Mouse (Mus musculus) Patski (cell line): ENCODE data around the gene Eml2. TPM values are rescaled to one million over a fixed set of nuclear protein-coding genes. Genes with fewer than 3 reads are reported as not detected.

Source experiments
- ATAC-seq: fragments of 100-300 bp; one replicate; pipeline ENCODE4 v1.8.0; 2021
- CTCF ChIA-PET: fragments of 350-600 bp; sonication (Branson Sonifier 250); formaldehyde crosslinking; loops from one replicate; lab custom pipeline; 2022; ENCODE audit warnings: inconsistent platforms; lab: Charles Lee
- POLR2A ChIA-PET: fragments of 350-600 bp; sonication (Branson Sonifier 250); formaldehyde crosslinking; loops from one replicate; lab custom pipeline; 2022; ENCODE audit warnings: antibody characterized with exemption, inconsistent platforms; lab: Charles Lee
- DNase-seq: peaks from one replicate; pipeline ENCODE4 v3.0.0-alpha.2; 2011; ENCODE audit warnings: low read depth, low spot score
- H3K27me3 ChIP-seq: fragments of 371-371 bp; one replicate; pipeline ENCODE4 v1.5.1; 2021
- CTCF ChIP-seq: fragments of 100-300 bp; IDR thresholded peaks from one replicate; pipeline ENCODE4 v1.5.1; 2021
- in situ Hi-C: fragments of 300-500 bp; cut with MboI; formaldehyde crosslinking; loops from 3 replicates; pipeline ENCODE4 v1.11.1; 2018; ENCODE audit warnings: low pct_unique_long_range_greater_than_20kb, mixed read lengths
- polyA plus RNA-seq: library from polyadenylated mRNA; unstranded; gene quantifications from one replicate; pipeline ENCODE4 v1.2.3, GENCODE M21; 2021

The Eml2 gene
- polyA plus RNA-seq, 1 experiment from 2014 or later: 73.6 TPM

DNA sequence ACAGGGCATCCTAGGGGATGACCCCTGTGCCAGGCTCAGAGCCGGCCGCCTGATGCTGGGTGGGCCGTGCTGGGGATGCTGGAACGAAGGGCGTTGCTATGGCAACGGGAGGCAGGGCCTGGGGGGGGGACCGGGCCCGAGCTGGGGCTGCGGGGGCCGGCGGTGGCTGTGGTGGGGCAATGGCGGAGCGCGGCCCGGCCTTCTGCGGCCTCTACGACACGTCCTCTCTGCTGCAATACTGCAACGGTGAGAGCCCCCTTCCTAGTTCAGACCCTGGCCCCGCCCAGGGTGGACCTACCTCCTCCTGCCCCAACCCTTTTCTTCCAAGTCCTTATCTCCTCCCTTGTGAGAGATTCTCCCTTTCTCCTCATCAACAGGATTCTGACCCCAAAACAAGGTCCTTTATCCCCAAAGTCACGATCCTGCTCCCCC is 311 bp downstream of the Eml2 start:
- no peak for TF ChIP-seq CTCF
- ChIA-PET CTCF (interaction anchor here (1.2 to 4.5 kb wide), 3 partner anchors 13 to 33 kb away, joined by 4 to 30 read pairs (median 25); no protein-coding TSS in a partner anchor), POLR2A (interaction anchor here (0.6 kb wide), 1 partner anchor 119 kb away, joined by 3 read pairs; no protein-coding TSS in a partner anchor)
- in situ Hi-C loops: no loop called here
- no peak for DNase-seq
- H3K27me3 ChIP-seq: no peaks in the 10 kb centered on the region
- no peak for ATAC-seq

GRCm38 (mm10) chr7:19177216-19177615 is 995 bp downstream of the Eml2 start:
- DNase-seq (no peak), ATAC-seq (no peak)
- no peaks in the 10 kb centered on the region for H3K27me3 ChIP-seq
- TF ChIP-seq CTCF: no peak
- CTCF ChIA-PET: interaction anchor here (1.2 to 4.5 kb wide), 7 partner anchors 14 to 123 kb away, joined by 3 to 30 read pairs (median 4); no protein-coding TSS in a partner anchor
- in situ Hi-C loops: no loop called here
- POLR2A ChIA-PET: no interaction called here

- ChIA-PET POLR2A (interaction anchor here (1.2 kb wide), 1 partner anchor 31 kb away, joined by 6 read pairs; no protein-coding TSS in a partner anchor), CTCF (interaction anchor here (0.9 to 4.5 kb wide), 17 partner anchors 12 to 178 kb away, joined by 3 to 30 read pairs (median 4); partner anchors contain the start of genes Gipr, Ppm1n and Snrpd2)
- ATAC-seq: no peak
- in situ Hi-C loops: no loop called here
- no peak for TF ChIP-seq CTCF
- no peak for DNase-seq
- no peaks in the 10 kb centered on the region for H3K27me3 ChIP-seq
Measured at GRCm38 (mm10) chr7:19178035-19178434, 1.8 kb downstream of the Eml2 start.

DNA sequence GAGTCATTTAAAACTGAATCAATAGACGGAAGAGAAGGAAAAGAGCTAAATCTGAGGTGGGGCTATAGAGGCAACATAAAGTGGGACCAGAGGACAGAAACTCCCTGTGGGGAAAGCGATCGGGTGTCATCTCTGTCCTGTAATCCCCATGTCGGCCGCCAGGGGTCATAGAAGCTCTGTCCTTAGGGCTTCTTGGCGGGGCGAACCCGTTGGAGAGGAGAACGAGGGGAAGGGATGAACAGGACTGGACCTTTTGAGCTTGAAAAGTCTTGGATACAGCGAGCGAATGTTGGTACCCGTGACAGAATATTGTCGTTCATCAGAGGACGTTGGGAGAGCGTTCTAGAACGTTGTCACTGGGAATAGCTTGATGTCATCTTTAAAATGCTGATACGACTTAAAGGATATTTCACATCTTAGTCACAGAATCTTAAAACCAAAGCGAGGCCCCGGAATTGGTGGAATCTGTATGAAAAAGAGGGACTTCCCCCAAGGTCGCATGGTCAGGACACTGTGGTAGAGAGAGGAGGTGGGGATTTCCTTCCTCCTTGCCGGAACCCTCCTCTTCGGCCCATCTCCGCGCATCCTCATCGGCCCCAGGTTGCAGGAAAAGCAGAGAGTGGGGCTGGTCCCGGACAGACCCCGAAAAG is 2.3 kb downstream of the Eml2 start:
- DNase-seq (no peak), ATAC-seq (no peak)
- TF ChIP-seq CTCF: no peak
- CTCF ChIA-PET: interaction anchor here (0.9 to 4.5 kb wide), 15 partner anchors 13 to 177 kb away, joined by 3 to 30 read pairs (median 5); partner anchors contain the start of genes Gipr, Ppm1n and Snrpd2
- H3K27me3 ChIP-seq: no peaks in the 10 kb centered on the region
- POLR2A ChIA-PET: interaction anchor here (0.8 to 1.2 kb wide), 2 partner anchors 31 to 94 kb away, joined by 3 to 6 read pairs; no protein-coding TSS in a partner anchor
- in situ Hi-C loops: no loop called here

DNA sequence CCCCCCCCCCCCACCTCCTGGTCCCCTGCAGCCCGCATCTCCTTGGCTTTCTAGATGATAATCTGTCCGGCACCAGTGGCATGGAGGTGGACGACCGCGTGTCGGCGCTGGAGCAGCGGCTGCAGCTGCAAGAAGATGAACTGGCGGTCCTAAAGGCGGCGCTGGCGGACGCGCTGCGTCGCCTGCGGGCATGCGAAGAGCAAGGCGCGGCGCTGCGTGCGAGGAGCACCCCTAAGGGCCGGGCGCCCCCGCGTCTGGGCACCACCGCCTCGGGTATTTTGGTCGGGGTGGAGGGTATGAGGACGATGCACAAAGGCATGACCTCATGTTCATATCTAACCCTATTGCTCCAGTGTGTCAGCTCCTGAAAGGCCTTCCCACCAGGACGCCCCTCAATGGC is 3.0 kb downstream of the Eml2 start:
- in situ Hi-C loops: no loop called here
- ATAC-seq (no peak), DNase-seq (no peak)
- ChIA-PET CTCF (interaction anchor here (1.0 to 4.5 kb wide), 12 partner anchors 13 to 177 kb away, joined by 3 to 30 read pairs (median 5); partner anchors contain the start of genes Gipr and Snrpd2), POLR2A (interaction anchor here (0.8 to 1.2 kb wide), 2 partner anchors 30 to 93 kb away, joined by 3 to 6 read pairs; no protein-coding TSS in a partner anchor)
- TF ChIP-seq CTCF: no peak
- H3K27me3 ChIP-seq: no peaks in the 10 kb centered on the region

DNA sequence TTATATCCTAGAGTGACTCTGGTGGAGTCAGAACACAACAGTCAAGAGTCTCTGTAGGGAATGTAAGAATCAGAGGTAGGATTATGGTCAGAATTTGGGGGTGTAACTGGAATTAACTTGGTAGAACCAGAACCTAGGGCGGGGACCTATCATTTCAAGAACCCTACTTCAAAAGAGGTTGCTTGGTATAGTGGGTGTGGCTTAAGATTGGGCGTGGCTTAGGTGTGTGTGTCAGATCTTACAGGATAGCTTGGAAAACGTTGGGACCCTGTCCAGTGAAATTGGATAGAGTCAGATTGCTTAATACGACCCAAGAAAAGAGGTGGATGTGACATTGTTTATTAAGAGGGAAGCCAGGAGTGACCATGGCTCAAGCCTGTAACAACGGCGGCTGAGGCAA is 3.7 kb downstream of the Eml2 start:
- TF ChIP-seq CTCF: no peak
- in situ Hi-C loops: no loop called here
- ATAC-seq (no peak), DNase-seq (no peak)
- no peaks in the 10 kb centered on the region for H3K27me3 ChIP-seq
- ChIA-PET POLR2A (no interaction called here), CTCF (interaction anchor here (1.1 to 4.5 kb wide), 3 partner anchors 14 to 29 kb away, joined by 3 to 30 read pairs (median 13); no protein-coding TSS in a partner anchor)

- CTCF ChIA-PET: interaction anchor here (1.0 to 4.5 kb wide), 2 partner anchors 25 to 28 kb away, joined by 3 to 30 read pairs; no protein-coding TSS in a partner anchor
Measured at GRCm38 (mm10) chr7:19180862-19181429, 4.7 kb downstream of the Eml2 start.

GRCm38 (mm10) chr7:19184250-19184649 is 8.0 kb downstream of the Eml2 start:
- ChIA-PET POLR2A (interaction anchor here (1.4 kb wide), 1 partner anchor 15 kb away, joined by 3 read pairs; no protein-coding TSS in a partner anchor), CTCF (interaction anchor here (0.9 to 2.1 kb wide), 2 partner anchors 10 to 19 kb away, joined by 3 to 6 read pairs; no protein-coding TSS in a partner anchor)
- ATAC-seq (no peak), DNase-seq (no peak)
- in situ Hi-C loops: no loop called here
- H3K27me3 ChIP-seq: no peaks in the 10 kb centered on the region
- TF ChIP-seq CTCF: no peak

More at GRCm38 (mm10) chr7:19180862-19181429, 4.7 kb downstream of the Eml2 start:
- POLR2A ChIA-PET: no interaction called here
- no peak for ATAC-seq
- in situ Hi-C loops: no loop called here
- H3K27me3 ChIP-seq: no peaks in the 10 kb centered on the region
- no peak for DNase-seq
- TF ChIP-seq CTCF: no peak

GRCm38 (mm10) chr7:19184758-19185157 is 8.5 kb downstream of the Eml2 start:
- ChIA-PET POLR2A (interaction anchor here (1.4 kb wide), 1 partner anchor 14 kb away, joined by 3 read pairs; no protein-coding TSS in a partner anchor), CTCF (interaction anchor here (0.9 to 2.1 kb wide), 2 partner anchors 10 to 18 kb away, joined by 3 to 6 read pairs; no protein-coding TSS in a partner anchor)
- in situ Hi-C loops: no loop called here
- ATAC-seq (no peak), DNase-seq (peak; percentile 54)
- no peak for TF ChIP-seq CTCF
- H3K27me3 ChIP-seq: no peaks in the 10 kb centered on the region

GRCm38 (mm10) chr7:19194676-19195075 is 18.5 kb downstream of the Eml2 start:
- no peaks in the 10 kb centered on the region for H3K27me3 ChIP-seq
- TF ChIP-seq CTCF: peak; percentile 52
- in situ Hi-C loops: no loop called here
- ChIA-PET POLR2A (no interaction called here), CTCF (interaction anchor here (0.9 to 1.5 kb wide), 7 partner anchors 9 to 16 kb away, joined by 3 to 6 read pairs (median 3); no protein-coding TSS in a partner anchor)
- ATAC-seq: no peak
- no peak for DNase-seq
